Mouse (Mus musculus) left cerebral cortex, postnatal 25 days (tissue): ENCODE data around the gene Matn4. TPM values are rescaled to one million over a fixed set of nuclear protein-coding genes. Genes with fewer than 3 reads are reported as not detected.

ENCODE experiments used
- DNase-seq, 2 experiments: peaks; one replicate each; pipeline ENCODE4 v3.0.0; 2022; ENCODE audit warnings: low spot score in 2 of 2, mixed read lengths in 1 of 2
- intact Hi-C: fragments of 180-260 bp; cut with DNase I; formaldehyde crosslinking; loops from one replicate; pipeline ENCODE4 v1.15.1; 2025
- total RNA-seq, 2 experiments: library from RNA; stranded (reverse); gene quantifications; 2 replicates each; pipeline ENCODE4 v1.2.3; 2021

Gene Matn4
- total RNA-seq, 2 experiments from 2014 or later: 11.5 to 13.8 TPM

DNA sequence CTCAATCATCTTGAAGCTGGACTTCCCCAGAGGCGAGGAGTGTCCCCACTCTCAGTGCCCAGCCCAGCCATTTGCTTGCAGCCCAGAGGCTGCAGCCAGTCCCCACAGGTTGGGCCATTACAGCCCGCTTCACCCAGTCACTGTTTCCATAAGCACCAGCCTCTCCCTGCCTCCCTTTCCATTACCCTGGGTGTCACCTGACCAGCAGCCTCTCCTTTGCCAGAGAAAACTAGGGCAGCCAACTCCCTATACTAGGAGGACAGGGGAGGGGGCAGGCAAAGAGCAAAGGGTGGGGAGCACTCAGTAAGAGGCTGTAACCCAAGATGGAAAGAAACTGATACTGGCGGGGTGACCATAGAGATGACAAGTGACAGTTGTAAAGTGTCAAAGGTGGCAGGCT is 32.0 kb upstream of the Matn4 start:
- intact Hi-C loops: no loop called here
- no peak for DNase-seq

DNA sequence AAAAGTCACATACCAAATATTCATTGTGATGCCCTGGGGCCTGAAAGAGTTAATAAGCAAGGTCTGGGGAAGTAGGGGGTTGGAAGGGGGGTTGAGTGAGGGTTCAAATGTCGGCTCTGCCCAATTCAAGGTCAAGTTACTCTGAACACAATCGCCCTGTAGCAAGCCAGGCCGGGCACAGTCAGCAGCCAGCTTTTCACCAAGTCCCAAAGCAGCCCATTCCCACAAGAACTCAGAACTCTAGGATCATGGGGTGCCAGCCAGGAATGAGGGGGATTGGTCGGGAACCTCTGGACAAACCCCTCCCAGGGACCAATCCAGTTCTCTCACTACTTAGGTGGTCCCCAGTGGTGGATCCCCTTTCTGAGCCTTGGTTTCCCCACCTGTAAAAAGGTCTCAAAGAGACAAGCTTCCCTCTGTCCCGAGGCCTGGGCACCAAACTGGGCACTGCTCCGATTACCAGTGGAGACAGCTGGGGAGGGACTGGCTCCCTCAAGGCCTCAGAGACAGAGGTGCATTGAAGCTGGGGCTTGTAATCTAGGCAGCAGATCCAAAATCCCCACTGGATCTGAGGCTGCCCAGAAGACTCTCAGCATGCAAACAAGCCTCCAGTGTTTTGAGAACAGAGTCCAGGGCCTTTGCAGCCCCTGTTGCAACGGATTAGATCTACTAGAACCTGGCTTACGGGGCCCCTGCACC is 31.4 kb upstream of the Matn4 start:
- DNase-seq: peak; percentile 36 to 42

DNA sequence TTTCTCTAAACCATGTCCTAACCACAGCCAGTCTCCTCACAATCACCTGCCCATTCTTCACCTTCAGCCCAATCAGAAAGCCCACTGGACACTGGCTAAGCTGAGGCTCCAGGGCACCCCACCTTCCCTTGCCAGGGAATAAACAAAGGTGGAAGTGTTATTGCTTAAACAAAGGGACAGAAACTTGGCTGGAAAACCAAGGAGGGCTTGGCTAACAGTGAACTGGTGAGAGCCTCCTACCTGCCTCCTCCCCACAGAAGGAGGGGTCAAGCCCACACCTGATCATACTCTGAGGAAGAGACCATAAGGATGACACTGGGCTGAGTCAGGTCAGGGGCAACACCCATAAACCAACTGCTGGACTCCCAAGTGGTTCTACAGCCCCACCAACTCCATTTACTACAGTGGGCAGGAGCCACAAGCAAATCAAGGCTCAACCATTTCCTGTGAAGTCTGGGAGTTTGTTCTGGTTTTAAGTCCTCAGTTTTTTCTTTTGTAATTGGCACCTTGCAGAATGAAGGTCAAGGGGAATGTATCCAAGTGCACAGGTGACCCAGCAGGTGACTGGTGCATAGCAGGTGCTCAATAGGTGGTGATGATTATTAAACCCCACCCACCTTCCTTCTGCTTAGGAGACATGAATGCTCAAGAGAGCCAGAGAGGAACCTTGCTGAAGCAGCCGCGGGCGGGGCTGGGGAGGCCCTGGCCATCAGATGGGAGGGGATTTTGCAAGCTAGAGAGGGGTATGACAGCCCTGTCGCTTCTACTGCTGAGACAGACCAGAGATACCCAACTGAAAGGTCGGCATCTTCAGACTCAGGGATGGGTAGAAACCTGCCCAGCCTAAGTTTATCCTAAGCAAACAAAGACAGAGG is 30.5 kb upstream of the Matn4 start:
- DNase-seq: no peak
- intact Hi-C loops: no loop called here

More for the DNA sequence above, 31.4 kb upstream of the Matn4 start:
- intact Hi-C loops: no loop called here

- intact Hi-C loops: no loop called here
- no peak for DNase-seq
Observed at GRCm38 (mm10) chr2:164434681-164435080, 29.7 kb upstream of the Matn4 start.

GRCm38 (mm10) chr2:164433278-164433895 is 28.4 kb upstream of the Matn4 start:
- intact Hi-C loops: no loop called here
- DNase-seq: no peak

DNA sequence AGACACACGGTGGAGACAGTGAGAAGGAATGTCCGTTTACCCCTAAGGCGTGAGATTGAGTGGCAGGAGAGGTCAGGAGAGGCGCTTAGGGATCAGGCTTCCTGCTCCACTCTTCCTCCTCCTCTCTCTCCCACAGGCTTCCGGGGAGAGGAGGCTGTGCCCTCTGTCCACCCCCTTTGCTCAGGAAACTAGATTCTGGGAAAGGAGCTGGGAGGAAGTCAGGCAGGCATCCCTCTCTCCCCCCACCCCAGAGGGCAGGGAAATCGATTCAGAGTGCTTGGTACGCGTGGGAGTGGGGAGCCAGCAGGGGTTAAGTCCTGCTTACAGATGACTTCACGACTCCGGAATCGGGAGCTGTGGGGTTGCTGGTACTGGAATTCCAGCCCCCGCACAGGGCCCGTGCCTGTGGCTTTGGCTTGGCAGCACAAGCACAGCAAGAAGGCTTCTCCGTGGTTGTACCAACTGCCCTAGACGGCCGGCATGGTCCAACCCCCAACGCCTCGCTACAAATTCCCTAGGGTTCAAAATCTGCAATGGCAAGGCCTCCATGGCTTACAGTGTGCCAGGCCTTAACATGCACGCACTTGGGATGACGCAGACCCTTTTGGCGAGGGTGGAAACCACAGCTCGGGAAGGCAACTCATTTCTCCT is 27.7 kb upstream of the Matn4 start:
- DNase-seq: no peak
- intact Hi-C loops: no loop called here

- no peak for DNase-seq
- intact Hi-C loops: no loop called here
Observed at GRCm38 (mm10) chr2:164431676-164432465, 26.9 kb upstream of the Matn4 start.

GRCm38 (mm10) chr2:164430697-164431096 is 25.7 kb upstream of the Matn4 start:
- intact Hi-C loops: no loop called here
- no peak for DNase-seq

DNA sequence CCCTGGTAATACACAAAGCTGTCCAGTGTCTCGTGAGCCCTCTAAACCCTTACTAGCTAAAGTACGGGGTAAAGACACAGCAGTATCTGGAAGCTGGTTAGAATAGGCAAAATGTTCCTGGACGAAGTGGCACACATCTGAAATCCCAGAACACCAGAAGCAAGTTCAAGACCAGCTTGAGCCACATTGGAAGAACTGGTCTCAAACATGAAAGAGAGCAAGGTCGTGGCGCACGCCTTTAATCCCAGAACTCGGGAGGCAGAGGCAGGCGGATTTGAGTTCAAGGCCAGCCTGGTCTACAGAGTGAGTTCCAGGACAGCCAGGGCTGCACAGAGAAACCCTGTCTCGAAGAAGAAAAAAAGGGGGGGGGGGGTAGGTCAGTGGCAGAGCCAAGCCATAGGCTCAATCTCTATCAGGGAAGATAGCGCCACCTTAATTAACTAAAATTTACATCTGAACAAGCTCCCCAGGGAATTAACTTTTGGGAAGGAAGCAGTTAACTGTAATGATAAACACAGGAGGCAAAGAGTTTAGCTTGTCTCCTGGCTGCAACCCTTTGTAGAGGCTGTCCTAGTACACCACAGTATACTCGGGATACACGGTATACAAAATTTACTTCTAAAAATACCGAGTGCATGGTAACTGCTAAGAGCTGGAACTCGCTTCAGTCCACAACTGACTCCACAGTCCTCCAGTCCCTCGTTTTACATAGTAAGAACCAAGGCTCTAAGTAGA is 25.1 kb upstream of the Matn4 start:
- no peak for DNase-seq
- intact Hi-C loops: no loop called here

DNA sequence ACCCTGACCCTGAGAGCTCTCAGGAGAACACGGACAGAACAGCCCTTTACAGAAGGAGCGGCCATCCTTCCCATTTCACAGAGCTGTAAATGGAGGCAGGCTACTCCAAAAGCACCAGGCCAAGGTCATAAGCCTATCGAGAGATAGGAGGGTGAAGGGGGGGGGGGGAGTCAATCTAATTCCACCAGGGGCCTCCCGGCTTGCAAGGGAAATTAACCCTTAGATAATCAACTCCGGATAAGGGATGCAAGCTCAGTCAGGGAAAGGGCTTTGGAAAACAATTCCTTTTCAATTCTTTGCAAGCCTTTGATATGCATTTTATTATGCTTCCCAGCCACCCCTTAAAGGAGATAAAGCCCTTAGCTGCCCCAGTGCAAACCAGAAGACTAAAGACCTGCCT is 23.5 kb upstream of the Matn4 start:
- no peak for DNase-seq
- intact Hi-C loops: no loop called here

DNA sequence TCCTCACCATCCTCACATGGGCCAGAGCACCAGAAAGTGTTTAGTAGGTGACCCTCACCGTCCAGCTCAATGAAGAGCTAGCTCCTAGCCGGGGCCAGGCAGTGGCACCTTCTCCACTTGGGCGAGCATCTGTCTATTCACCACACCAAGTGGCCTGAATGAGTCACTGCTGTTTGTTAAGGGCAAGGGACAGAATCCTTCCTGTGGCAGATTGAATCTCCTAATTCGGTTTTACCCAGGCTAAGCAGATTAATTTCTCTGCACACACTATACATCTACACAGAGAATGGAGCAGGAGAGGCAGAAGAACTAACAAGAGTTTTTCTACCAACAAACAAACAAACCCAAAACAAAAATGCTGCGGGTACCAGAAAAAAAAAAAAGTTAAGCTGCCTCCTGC is 22.0 kb upstream of the Matn4 start:
- no peak for DNase-seq
- intact Hi-C loops: no loop called here

GRCm38 (mm10) chr2:164426121-164426520 is 21.2 kb upstream of the Matn4 start:
- intact Hi-C loops: no loop called here
- peak in 1 of 2 experiments; percentile 15 for DNase-seq

DNA sequence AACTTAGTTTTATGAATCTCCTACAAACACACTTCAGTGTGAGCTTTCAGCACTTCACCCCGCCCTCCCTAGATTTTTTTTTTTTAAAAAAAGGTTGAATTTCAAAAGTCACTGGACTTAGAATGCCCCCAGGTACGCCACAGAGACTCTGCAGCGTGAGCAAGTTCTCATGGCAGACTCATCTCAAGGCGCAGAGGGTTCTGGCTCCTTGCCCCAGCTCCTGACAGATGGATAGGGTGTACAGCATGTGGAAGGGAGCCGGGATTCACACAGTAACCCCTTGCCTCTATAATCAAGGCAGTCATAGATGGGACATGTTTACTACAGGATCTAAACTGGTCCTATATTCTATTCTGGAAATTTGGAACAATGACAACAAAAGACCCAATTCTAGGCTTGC is 20.4 kb upstream of the Matn4 start:
- intact Hi-C loops: no loop called here
- no peak for DNase-seq

DNA sequence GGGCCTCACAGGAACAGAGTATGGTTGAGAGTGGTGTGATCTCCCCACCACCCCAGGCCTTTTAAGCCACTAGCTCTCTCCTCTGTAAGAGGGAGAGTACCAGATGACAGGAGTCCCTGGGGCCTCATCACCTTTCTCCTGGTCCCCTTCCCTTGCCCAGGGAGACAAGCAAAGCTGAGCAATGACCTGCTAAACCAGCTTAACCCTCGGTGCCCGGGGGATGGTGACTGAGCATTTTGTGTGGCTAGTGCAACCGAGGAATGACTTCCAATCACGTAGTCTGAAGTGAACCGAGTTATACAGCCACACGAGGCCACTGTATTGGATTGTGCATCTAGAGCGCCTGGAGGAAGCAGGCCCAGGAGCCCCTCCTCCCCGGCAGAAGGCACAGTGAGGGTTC is 19.4 kb upstream of the Matn4 start:
- intact Hi-C loops: no loop called here

DNA sequence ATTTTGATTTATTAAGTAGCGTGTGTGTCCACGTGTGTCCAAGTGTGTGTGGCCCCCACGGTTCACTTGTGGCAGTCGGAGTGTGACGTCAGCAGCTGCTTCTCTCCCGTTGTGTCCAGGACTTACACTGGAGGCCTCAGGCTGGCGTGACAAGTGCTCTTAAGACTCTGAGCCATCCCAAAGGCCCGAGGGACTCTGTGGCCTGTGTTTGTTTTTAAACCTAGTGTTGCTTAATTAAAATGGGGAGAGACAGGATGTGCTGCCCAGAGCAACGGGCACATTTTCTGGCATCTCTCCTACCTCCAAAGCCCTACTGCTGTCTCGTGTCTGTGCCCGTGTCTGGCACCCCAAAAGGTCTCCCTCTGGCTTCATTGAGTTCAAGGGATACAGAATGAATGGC is 18.5 kb upstream of the Matn4 start:
- intact Hi-C loops: no loop called here
- peak in 1 of 2 experiments; percentile 37 for DNase-seq

More for the DNA sequence above, 19.4 kb upstream of the Matn4 start:
- no peak for DNase-seq

GRCm38 (mm10) chr2:164422675-164423393 is 17.9 kb upstream of the Matn4 start:
- intact Hi-C loops: no loop called here
- no peak for DNase-seq

- DNase-seq: no peak
- intact Hi-C loops: no loop called here
Observed at GRCm38 (mm10) chr2:164421979-164422378, 17.0 kb upstream of the Matn4 start.

GRCm38 (mm10) chr2:164421306-164421705 is 16.3 kb upstream of the Matn4 start:
- intact Hi-C loops: no loop called here
- DNase-seq: no peak
